Mouse (Mus musculus) intestine, embryonic 16.5 days (tissue): ENCODE data around the gene Pkp1. TPM values are rescaled to one million over a fixed set of nuclear protein-coding genes. Genes with fewer than 3 reads are reported as not detected.
A peak's percentile ranks its signal among the peaks of the same experiment; 100 is the strongest.

ENCODE experiments used
- ATAC-seq: fragments of 200-750 bp; cut with Nextera tagmentation; 2 replicates; pipeline ENCODE4 v1.8.0; 2017; ENCODE audit warnings: moderate TSS enrichment, moderate library complexity
- H3K27ac ChIP-seq: fragments of 300-500 bp; sonication (generic); 2 replicates; pipeline ENCODE4 v1.5.1; 2014; ENCODE audit warnings: mild to moderate bottlenecking, low read length
- H3K27me3 ChIP-seq: fragments of 300-500 bp; sonication (generic); replicated peaks from 2 replicates; pipeline ENCODE4 v1.6.1; 2014; ENCODE audit warnings: low read length, control low read depth, mixed read lengths; ENCODE audit not compliant: control insufficient read depth, insufficient read depth
- H3K36me3 ChIP-seq: fragments of 300-500 bp; sonication (generic); 2 replicates; pipeline ENCODE4 v1.6.1; 2014; ENCODE audit warnings: low read length, control low read depth; ENCODE audit not compliant: control insufficient read depth, insufficient read depth
- H3K4me1 ChIP-seq: fragments of 300-500 bp; sonication (generic); 2 replicates; pipeline ENCODE4 v1.6.1; 2014; ENCODE audit warnings: low read length, control low read depth, mixed read lengths; ENCODE audit not compliant: control insufficient read depth, insufficient read depth
- H3K4me2 ChIP-seq: fragments of 300-500 bp; sonication (generic); 2 replicates; pipeline ENCODE4 v1.6.1; 2014; ENCODE audit warnings: low read depth, low read length, control low read depth
- H3K4me3 ChIP-seq: fragments of 300-500 bp; sonication (generic); 2 replicates; pipeline ENCODE4 v1.5.1; 2014; ENCODE audit warnings: mild to moderate bottlenecking, low read length
- H3K9ac ChIP-seq: fragments of 300-500 bp; sonication (generic); 2 replicates; pipeline ENCODE4 v1.6.1; 2014; ENCODE audit warnings: low read depth, low read length
- H3K9me3 ChIP-seq: fragments of 300-500 bp; sonication (generic); 2 replicates; pipeline ENCODE4 v1.6.1; 2016; ENCODE audit warnings: low read length, control low read depth; ENCODE audit not compliant: control insufficient read depth
- WGBS: fragments of 180-500 bp; shearing (Covaris S2); extraction: QIAGEN DNeasy Blood & Tissue Kit; methylation state at CpG from one replicate; pipeline ENCODE4 v1.1.7; 2014; 5-methylcytosine and 5-hydroxymethylcytosine counted together
- polyA plus RNA-seq: library from polyadenylated mRNA; unstranded; fragments of >200 nt; fragmentation: Nextera tagmentation; extraction: Ambion mirVana; gene quantifications from 2 replicates; pipeline ENCODE4 v1.2.1, GENCODE M21; 2015

The Pkp1 gene
- polyA plus RNA-seq, 1 experiment from 2014 or later: 0.05 TPM

- Histone ChIP-seq H3K4me3 (no peak overlapping the region), H3K27me3 (no peaks in the 10 kb centered on the region), H3K9ac (no peak overlapping the region), H3K27ac (no peak overlapping the region), H3K4me1 (0 out of 2 replicates have a peak, but pooled peaks cover 3% of the 10 kb centered on the region), H3K9me3 (no peaks in the 10 kb centered on the region), H3K4me2 (no peak overlapping the region), H3K36me3 (no peaks in the 10 kb centered on the region)
- 74% methylated on average over 6 of the region's 6 CpGs for WGBS
- no peak for ATAC-seq
These were observed 26.8 kb downstream of the Pkp1 start for GRCm38 (mm10) chr1:135892233-135892632.

GRCm38 (mm10) chr1:135891424-135892216, 27.4 kb downstream of the Pkp1 start:
- Histone ChIP-seq H3K36me3 (no peaks in the 10 kb centered on the region), H3K9ac (no peak overlapping the region), H3K9me3 (no peaks in the 10 kb centered on the region), H3K4me2 (no peak overlapping the region), H3K4me3 (no peak overlapping the region), H3K27ac (no peak overlapping the region), H3K4me1 (0 out of 2 replicates have a peak, but pooled peaks cover 3% of the 10 kb centered on the region), H3K27me3 (no peaks in the 10 kb centered on the region)
- ATAC-seq: no peak
- WGBS: 67% methylated on average over 11 of the region's 11 CpGs

GRCm38 (mm10) chr1:135889461-135890185, 29.4 kb downstream of the Pkp1 start:
- Histone ChIP-seq H3K27me3 (no peaks in the 10 kb centered on the region), H3K27ac (no peak overlapping the region), H3K9ac (no peak overlapping the region), H3K4me3 (no peak overlapping the region), H3K4me2 (no peak overlapping the region), H3K9me3 (no peaks in the 10 kb centered on the region), H3K4me1 (no peaks in the 10 kb centered on the region), H3K36me3 (no peaks in the 10 kb centered on the region)
- 75% methylated on average over 20 of the region's 20 CpGs for WGBS
- no peak for ATAC-seq

GRCm38 (mm10) chr1:135882385-135883109, 36.5 kb downstream of the Pkp1 start:
- H3K9me3 ChIP-seq: no peaks in the 10 kb centered on the region
- H3K36me3 ChIP-seq: no peaks in the 10 kb centered on the region
- no peak overlapping the region for H3K4me2 ChIP-seq
- H3K4me1 ChIP-seq: 0 out of 2 replicates have a peak, but pooled peaks cover under 1% of the 10 kb centered on the region
- no peak for ATAC-seq
- H3K27me3 ChIP-seq: no peaks in the 10 kb centered on the region
- H3K9ac ChIP-seq: no peak overlapping the region
- no peak overlapping the region for H3K27ac ChIP-seq
- WGBS: 70% methylated on average over 10 of the region's 10 CpGs
- no peak overlapping the region for H3K4me3 ChIP-seq

- WGBS: 43% methylated on average over 2 of the region's 2 CpGs
- peak; percentile 84 for ATAC-seq
- no peaks in the 10 kb centered on the region; the same call in 1 of the 2 replicates for H3K27me3 ChIP-seq
- H3K4me3 ChIP-seq: no peak overlapping the region
- no peak overlapping the region for H3K4me2 ChIP-seq
- H3K9ac ChIP-seq: no peak overlapping the region
- H3K9me3 ChIP-seq: no peaks in the 10 kb centered on the region
- H3K36me3 ChIP-seq: no peaks in the 10 kb centered on the region
- 0 out of 2 replicates have a peak, but pooled peaks cover 5% of the 10 kb centered on the region for H3K4me1 ChIP-seq
- H3K27ac ChIP-seq: no peak overlapping the region
These were observed 41.8 kb downstream of the Pkp1 start for GRCm38 (mm10) chr1:135877248-135877647.

GRCm38 (mm10) chr1:135872991-135873390, 46.0 kb downstream of the Pkp1 start:
- no peaks in the 10 kb centered on the region for H3K36me3 ChIP-seq
- no peak for ATAC-seq
- H3K4me3 ChIP-seq: no peak overlapping the region
- no peak overlapping the region for H3K4me2 ChIP-seq
- H3K27me3 ChIP-seq: no peaks in the 10 kb centered on the region; the same call in 1 of the 2 replicates
- WGBS: 81% methylated on average over 4 of the region's 4 CpGs
- no peaks in the 10 kb centered on the region for H3K9me3 ChIP-seq
- H3K9ac ChIP-seq: no peak overlapping the region
- H3K4me1 ChIP-seq: 0 out of 2 replicates have a peak, but pooled peaks cover 5% of the 10 kb centered on the region
- no peak overlapping the region for H3K27ac ChIP-seq

GRCm38 (mm10) chr1:135868570-135868969, 50.4 kb downstream of the Pkp1 start:
- no peak for ATAC-seq
- Histone ChIP-seq H3K27me3 (no peaks in the 10 kb centered on the region), H3K4me1 (no peaks in the 10 kb centered on the region), H3K4me3 (no peak overlapping the region), H3K9ac (no peak overlapping the region), H3K36me3 (no peaks in the 10 kb centered on the region), H3K4me2 (no peak overlapping the region), H3K9me3 (no peaks in the 10 kb centered on the region), H3K27ac (no peak overlapping the region)
- WGBS: 87% methylated on average over 6 of the region's 6 CpGs

GRCm38 (mm10) chr1:135865518-135866194, 53.4 kb downstream of the Pkp1 start:
- H3K4me3 ChIP-seq: no peak overlapping the region
- WGBS: 52% methylated on average over 19 of the region's 19 CpGs
- H3K9ac ChIP-seq: no peak overlapping the region
- ATAC-seq: peak; percentile 81
- H3K4me2 ChIP-seq: no peak overlapping the region
- H3K27me3 ChIP-seq: no peaks in the 10 kb centered on the region
- H3K27ac ChIP-seq: no peak overlapping the region
- no peaks in the 10 kb centered on the region for H3K9me3 ChIP-seq
- H3K4me1 ChIP-seq: no peaks in the 10 kb centered on the region
- no peaks in the 10 kb centered on the region for H3K36me3 ChIP-seq

GRCm38 (mm10) chr1:135864830-135865229, 54.2 kb downstream of the Pkp1 start:
- 83% methylated on average over 6 of the region's 6 CpGs for WGBS
- ATAC-seq: no peak

More at GRCm38 (mm10) chr1:135864830-135865229, 54.2 kb downstream of the Pkp1 start:
- Histone ChIP-seq H3K9me3 (no peaks in the 10 kb centered on the region), H3K9ac (no peak overlapping the region), H3K4me3 (no peak overlapping the region), H3K36me3 (no peaks in the 10 kb centered on the region), H3K4me1 (no peaks in the 10 kb centered on the region), H3K27me3 (no peaks in the 10 kb centered on the region), H3K4me2 (no peak overlapping the region), H3K27ac (no peak overlapping the region)
